Mouse (Mus musculus) embryonic facial prominence, embryonic 12.5 days (tissue): ENCODE data around the gene Cadm1. TPM values are rescaled to one million over a fixed set of nuclear protein-coding genes. Genes with fewer than 3 reads are reported as not detected.

Experiments
- ATAC-seq: fragments of 200-750 bp; cut with Nextera tagmentation; 2 replicates; pipeline ENCODE4 v1.8.0; 2017; ENCODE audit not compliant: insufficient number of reproducible peaks, insufficient read depth, low FRiP score, low TSS enrichment
- H3K27ac ChIP-seq: fragments of 300-500 bp; sonication (generic); 2 replicates; pipeline ENCODE4 v1.5.1; 2016; ENCODE audit warnings: mild to moderate bottlenecking
- H3K27me3 ChIP-seq: fragments of 300-500 bp; sonication (generic); 2 replicates; pipeline ENCODE4 v1.6.1; 2016; ENCODE audit warnings: mild to moderate bottlenecking, moderate library complexity
- H3K36me3 ChIP-seq: fragments of 300-500 bp; sonication (generic); 2 replicates; pipeline ENCODE4 v1.6.1; 2016; ENCODE audit warnings: mild to moderate bottlenecking
- H3K4me1 ChIP-seq: fragments of 300-500 bp; sonication (generic); 2 replicates; pipeline ENCODE4 v1.6.1; 2016
- H3K4me2 ChIP-seq: fragments of 300-500 bp; sonication (generic); replicated peaks from 2 replicates; pipeline ENCODE4 v1.6.1; 2016; ENCODE audit warnings: mild to moderate bottlenecking, moderate library complexity
- H3K4me3 ChIP-seq: fragments of 300-500 bp; sonication (generic); 2 replicates; pipeline ENCODE4 v1.5.1; 2016; ENCODE audit warnings: mild to moderate bottlenecking
- H3K9ac ChIP-seq: fragments of 300-500 bp; sonication (generic); 2 replicates; pipeline ENCODE4 v1.6.1; 2016; ENCODE audit warnings: mild to moderate bottlenecking, moderate library complexity
- H3K9me3 ChIP-seq: fragments of 300-500 bp; sonication (generic); 2 replicates; pipeline ENCODE4 v1.6.1; 2016; ENCODE audit warnings: mild to moderate bottlenecking, moderate library complexity
- WGBS: fragments of 180-500 bp; shearing (Covaris S2); methylation state at CpG from one replicate; pipeline ENCODE4 v1.1.7; 2016; 5-methylcytosine and 5-hydroxymethylcytosine counted together
- polyA plus RNA-seq: library from polyadenylated mRNA; unstranded; fragments of >200 nt; fragmentation: Nextera tagmentation; extraction: Ambion mirVana; gene quantifications from 2 replicates; pipeline ENCODE4 v1.2.1, GENCODE M21; 2016

Cadm1 gene
- polyA plus RNA-seq, result 73.9 and 77.4 TPM in 2 replicates

DNA sequence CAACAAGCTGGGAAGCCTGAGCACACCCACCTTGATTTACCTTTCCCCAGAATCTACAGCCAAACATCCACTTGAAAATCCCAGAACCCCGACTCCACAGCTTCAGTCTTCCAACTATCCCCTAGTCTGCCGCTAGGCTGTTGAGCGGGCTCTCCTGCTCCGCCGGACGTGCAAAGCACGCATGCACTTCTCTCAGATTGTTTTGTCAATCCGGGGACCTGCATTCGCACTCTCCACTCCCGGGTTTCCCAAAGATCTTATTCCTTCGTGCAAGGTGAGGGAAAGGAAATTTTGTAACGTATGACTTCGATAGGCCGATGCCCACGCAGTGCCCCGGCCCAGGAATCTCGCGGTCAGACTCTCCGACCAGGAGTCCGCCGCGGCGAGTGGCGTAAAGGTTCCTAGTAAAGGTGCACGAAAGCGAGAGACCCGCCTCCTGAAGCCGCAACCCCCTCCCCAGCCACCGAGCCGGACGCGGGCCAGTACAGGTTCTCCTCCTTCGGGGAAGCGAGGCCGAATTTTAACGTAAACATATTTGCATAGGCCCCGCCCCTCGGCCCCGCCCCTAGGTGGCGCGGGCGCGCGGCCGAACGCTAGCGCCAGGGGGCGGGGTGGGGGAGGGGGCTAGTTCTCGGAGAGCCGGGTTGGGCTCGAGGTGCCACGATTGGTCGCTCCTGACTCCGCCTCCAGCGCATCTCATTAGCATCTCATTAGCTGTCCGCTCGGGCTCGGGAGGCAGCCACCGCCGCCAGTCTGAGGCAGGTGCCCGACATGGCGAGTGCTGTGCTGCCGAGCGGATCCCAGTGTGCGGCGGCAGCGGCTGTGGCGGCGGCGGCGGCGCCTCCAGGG, at the start of gene Cadm1:
TSS of gene Cadm1 (plus strand) at position 572 of the 849 bp plus-strand sequence.
- peak; percentile 89 for ATAC-seq
- 1% methylated on average over 71 of the region's 72 CpGs for WGBS

DNA sequence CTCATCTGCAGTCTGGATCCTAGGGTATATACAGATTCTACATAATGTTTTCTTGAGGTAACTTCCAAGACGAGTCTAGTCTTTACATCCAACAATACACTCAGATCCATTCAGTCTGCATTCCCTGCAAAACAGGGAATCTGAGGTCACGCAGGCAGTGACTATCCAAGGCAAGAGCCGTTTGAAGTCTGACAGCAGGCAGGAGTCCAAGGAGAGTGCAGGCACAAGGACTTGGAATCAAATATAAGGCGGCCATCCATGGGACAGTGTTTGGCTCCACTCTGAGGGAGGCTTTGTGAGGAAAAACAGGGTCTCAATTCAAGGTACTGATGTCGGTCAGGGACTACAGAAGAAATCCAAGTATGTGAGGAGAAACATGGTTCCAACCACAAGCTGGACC, 45.5 kb upstream of the Cadm1 start:
- WGBS, result 83% methylated on average over 5 of the region's 5 CpGs
- no peaks in the 10 kb centered on the region for H3K27me3 ChIP-seq
- no peaks in the 10 kb centered on the region for H3K9me3 ChIP-seq
- no peak for ATAC-seq
- no peak overlapping the region for H3K4me2 ChIP-seq
- H3K4me1 ChIP-seq, result peaks cover 3% of the 10 kb centered on the region; the same call in 1 of the 2 replicates
- no peak overlapping the region for H3K27ac ChIP-seq
- H3K4me3 ChIP-seq, result no peak overlapping the region
- no peaks in the 10 kb centered on the region for H3K36me3 ChIP-seq
- H3K9ac ChIP-seq, result no peak overlapping the region

More for the DNA sequence above, at the start of gene Cadm1:
- Histone ChIP-seq H3K9ac (peak within 1 kb of the TSS; percentile 82), H3K4me2 (peak within 1 kb of the TSS; percentile 74), H3K9me3 (no peaks in the 10 kb centered on the region), H3K27me3 (no peaks in the 10 kb centered on the region), H3K27ac (peak within 1 kb of the TSS; percentile 88), H3K36me3 (no peaks in the 10 kb centered on the region), H3K4me3 (peak within 1 kb of the TSS; percentile 76), H3K4me1 (peaks cover 21% of the 10 kb centered on the region)

DNA sequence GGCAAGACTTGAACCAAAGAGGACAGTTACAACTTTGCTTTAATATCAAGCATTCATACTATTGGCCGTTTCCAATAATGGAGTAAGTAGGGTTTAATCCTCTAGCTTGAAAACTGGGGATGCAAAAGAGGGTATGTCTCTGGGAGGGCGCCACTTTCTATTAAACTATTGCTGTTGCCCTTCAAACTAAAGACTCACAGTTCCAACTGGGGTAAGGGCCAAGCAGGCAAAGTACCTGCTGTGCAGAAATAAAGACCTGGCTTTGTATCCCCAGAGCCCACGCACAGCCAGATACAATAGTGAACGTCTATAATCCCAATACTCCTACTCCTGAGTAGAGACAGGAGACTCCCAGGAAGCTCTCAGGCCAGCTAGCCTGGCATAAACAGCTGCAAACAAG, 44.8 kb upstream of the Cadm1 start:
- no peaks in the 10 kb centered on the region for H3K27me3 ChIP-seq
- 76% methylated on average over 4 of the region's 4 CpGs for WGBS
- no peak overlapping the region for H3K4me2 ChIP-seq

DNA sequence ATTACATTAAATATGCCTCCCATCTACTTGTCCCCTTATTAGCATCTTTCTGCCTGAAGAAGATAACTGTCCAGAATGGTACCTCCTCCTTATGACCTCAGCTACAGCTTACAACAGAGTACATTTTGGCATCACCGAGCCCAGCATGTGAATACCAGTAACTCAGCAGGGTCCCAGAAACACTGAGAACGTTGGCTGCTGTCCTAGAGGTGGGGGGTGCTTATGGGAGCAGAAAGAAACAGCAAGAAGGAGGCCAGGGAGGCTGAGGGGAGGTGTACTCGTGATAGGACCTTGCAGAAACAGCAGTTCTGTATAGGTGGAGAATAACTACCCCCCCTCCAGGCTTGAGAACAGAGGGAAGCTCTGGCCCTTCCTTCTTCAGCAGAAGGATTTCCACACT, 30.2 kb upstream of the Cadm1 start:
- Histone ChIP-seq H3K27ac (no peak overlapping the region), H3K4me2 (no peak overlapping the region), H3K9ac (no peak overlapping the region), H3K4me3 (no peak overlapping the region), H3K36me3 (no peaks in the 10 kb centered on the region), H3K9me3 (no peaks in the 10 kb centered on the region), H3K27me3 (no peaks in the 10 kb centered on the region), H3K4me1 (no peaks in the 10 kb centered on the region)
- WGBS, result 33% methylated on average over 3 of the region's 3 CpGs
- no peak for ATAC-seq

More for the DNA sequence above, 44.8 kb upstream of the Cadm1 start:
- Histone ChIP-seq H3K27ac (no peak overlapping the region), H3K9ac (no peak overlapping the region), H3K4me1 (peaks cover 3% of the 10 kb centered on the region; the same call in 1 of the 2 replicates), H3K4me3 (no peak overlapping the region), H3K9me3 (no peaks in the 10 kb centered on the region), H3K36me3 (no peaks in the 10 kb centered on the region)
- no peak for ATAC-seq

DNA sequence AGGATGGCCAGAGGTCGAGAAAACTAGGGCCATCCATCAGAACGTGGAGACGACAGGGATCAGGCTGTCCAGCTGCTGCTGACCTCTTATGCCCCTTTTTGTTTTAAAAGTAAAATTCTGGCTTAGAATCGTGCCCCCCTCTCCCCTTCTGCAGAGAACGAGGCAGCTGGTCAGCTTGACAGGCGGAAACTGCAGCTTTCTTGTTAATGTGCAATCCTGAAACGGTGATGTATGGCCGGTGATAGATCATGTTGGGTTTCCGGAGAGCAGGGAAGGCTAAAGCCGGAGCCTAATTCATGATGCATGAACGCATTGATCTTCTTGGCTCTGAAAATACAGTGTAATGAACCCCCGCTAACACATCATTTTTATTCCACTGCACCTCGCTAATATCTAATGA, 24.0 kb upstream of the Cadm1 start:
- WGBS, result 72% methylated on average over 13 of the region's 13 CpGs
- ATAC-seq, result no peak
- no peaks in the 10 kb centered on the region for H3K4me1 ChIP-seq
- no peaks in the 10 kb centered on the region for H3K36me3 ChIP-seq
- H3K27me3 ChIP-seq, result no peaks in the 10 kb centered on the region
- no peak overlapping the region for H3K27ac ChIP-seq
- no peak overlapping the region for H3K4me3 ChIP-seq
- H3K4me2 ChIP-seq, result no peak overlapping the region
- H3K9me3 ChIP-seq, result no peaks in the 10 kb centered on the region
- no peak overlapping the region for H3K9ac ChIP-seq

DNA sequence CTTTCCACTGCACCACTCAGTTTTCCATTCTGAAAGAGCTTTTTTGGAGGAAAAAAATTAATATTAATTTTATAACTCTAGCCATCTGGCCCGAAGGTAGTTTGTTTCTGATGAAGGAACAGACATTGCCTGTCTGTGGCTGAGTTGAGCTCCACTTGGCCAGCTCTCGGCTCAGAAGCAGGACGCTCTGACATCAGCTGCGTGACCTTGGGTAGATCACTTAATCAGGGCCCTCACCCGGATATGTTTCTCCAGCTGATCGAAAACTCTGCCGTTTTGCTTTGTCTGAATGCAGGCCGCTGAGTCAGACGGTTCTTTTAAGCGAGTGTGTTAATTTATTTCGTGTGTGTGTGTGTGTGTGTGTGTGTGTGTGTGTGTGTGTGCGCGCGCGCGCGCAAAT, 23.1 kb upstream of the Cadm1 start:
- Histone ChIP-seq H3K4me2 (no peak overlapping the region), H3K4me1 (no peaks in the 10 kb centered on the region), H3K4me3 (no peak overlapping the region), H3K27me3 (no peaks in the 10 kb centered on the region), H3K27ac (no peak overlapping the region), H3K9ac (no peak overlapping the region), H3K36me3 (no peaks in the 10 kb centered on the region), H3K9me3 (no peaks in the 10 kb centered on the region)
- no peak for ATAC-seq
- WGBS, result 89% methylated on average over 17 of the region's 17 CpGs

DNA sequence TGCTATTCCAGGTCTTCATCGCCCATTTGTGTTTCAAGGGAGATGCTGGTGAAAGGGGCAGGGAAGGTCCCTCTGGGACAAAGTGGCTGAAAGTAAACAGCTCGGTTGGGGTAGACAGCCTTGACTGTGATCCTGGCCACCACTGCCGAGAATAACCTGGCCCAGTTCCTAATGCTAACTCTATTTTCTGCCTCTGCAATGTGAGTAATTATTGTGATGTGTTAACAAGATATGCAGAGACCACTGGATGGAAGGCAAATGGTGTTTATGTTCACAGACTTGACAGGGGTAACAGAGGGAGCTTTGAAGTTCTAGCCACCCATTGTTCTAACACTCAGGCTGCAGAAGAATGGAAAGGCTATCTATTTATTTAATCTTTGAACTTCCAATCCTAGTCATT, 21.9 kb upstream of the Cadm1 start:
- Histone ChIP-seq H3K4me2 (no peak overlapping the region), H3K9me3 (no peaks in the 10 kb centered on the region), H3K36me3 (no peaks in the 10 kb centered on the region), H3K27me3 (no peaks in the 10 kb centered on the region), H3K27ac (no peak overlapping the region), H3K4me3 (no peak overlapping the region), H3K4me1 (no peaks in the 10 kb centered on the region), H3K9ac (no peak overlapping the region)
- WGBS, result 55% methylated on average over 3 of the region's 3 CpGs
- no peak for ATAC-seq

DNA sequence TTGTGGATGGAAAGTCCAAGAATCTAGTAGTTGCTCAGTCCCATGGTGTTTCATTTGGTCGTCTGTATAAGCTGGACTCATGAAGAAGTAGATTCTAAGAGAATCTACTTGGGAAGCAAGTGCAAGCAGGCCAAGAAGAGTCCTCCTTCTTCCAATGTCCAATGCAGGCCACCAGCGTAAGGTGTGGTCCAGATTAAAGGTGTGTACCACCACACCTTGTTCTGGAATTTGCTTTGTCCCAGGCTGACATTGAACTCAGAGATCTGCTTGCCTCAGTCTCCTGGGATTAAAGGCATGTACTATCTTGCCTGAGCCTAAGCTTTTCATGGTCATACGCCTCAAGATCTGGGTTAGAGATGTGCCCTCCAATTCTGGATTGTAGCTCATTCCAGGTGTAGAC, 17.5 kb upstream of the Cadm1 start:
- no peak overlapping the region for H3K9ac ChIP-seq
- H3K27ac ChIP-seq, result no peak overlapping the region
- no peaks in the 10 kb centered on the region for H3K9me3 ChIP-seq
- H3K27me3 ChIP-seq, result peaks cover 5% of the 10 kb centered on the region; the same call in 1 of the 2 replicates
- no peaks in the 10 kb centered on the region for H3K36me3 ChIP-seq
- H3K4me3 ChIP-seq, result no peak overlapping the region
- no peak overlapping the region for H3K4me2 ChIP-seq
- ATAC-seq, result no peak
- no peaks in the 10 kb centered on the region for H3K4me1 ChIP-seq
- WGBS, result 90% methylated on average over 3 of the region's 3 CpGs

DNA sequence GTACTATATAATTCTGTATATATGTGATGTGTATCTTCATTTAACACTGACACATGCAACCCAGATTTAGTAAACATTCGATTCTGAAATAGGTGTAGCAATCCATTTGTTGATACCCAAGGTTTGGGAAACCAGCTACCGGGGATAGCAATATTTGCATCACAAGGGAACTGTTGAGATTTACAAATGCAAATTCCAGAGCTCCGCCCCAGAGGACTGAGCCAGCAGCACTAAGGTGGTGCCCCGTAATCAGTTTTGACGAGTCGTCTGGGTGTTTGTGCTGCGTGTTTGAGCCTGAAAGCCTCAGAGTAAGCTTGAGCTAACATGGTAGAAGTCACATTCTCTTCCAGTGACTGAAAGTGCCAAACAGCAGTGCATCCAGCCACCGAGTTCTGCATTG, 15.7 kb upstream of the Cadm1 start:
- H3K27me3 ChIP-seq, result peaks cover 5% of the 10 kb centered on the region; the same call in 1 of the 2 replicates
- ATAC-seq, result no peak
- H3K4me1 ChIP-seq, result no peaks in the 10 kb centered on the region
- H3K9ac ChIP-seq, result no peak overlapping the region
- 22% methylated on average over 8 of the region's 8 CpGs for WGBS
- no peak overlapping the region for H3K27ac ChIP-seq
- no peak overlapping the region for H3K4me3 ChIP-seq
- no peaks in the 10 kb centered on the region for H3K36me3 ChIP-seq
- H3K9me3 ChIP-seq, result no peaks in the 10 kb centered on the region
- H3K4me2 ChIP-seq, result no peak overlapping the region

DNA sequence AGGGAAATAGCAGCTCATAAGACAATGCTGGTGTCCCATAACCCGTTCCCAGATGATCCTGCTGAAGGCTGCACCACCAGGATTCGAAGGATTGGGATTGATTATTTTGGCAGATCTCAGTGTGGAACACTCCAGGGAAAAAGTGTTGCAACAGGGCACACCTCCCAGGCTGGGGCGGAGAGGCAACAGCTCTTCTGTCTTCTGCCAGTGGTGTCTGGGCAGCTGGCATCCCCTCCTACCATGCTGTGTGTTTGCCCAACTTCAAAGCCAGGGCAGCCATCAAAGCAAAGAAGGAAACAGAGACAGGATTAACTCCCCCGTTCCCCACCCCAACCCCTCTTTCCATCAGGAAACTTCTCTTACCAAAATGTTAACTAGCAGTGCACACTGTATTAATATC, 13.7 kb upstream of the Cadm1 start:
- Histone ChIP-seq H3K27ac (no peak overlapping the region), H3K36me3 (no peaks in the 10 kb centered on the region), H3K27me3 (peaks cover 5% of the 10 kb centered on the region; the same call in 1 of the 2 replicates), H3K4me1 (no peaks in the 10 kb centered on the region), H3K4me2 (no peak overlapping the region), H3K9me3 (no peaks in the 10 kb centered on the region), H3K9ac (no peak overlapping the region), H3K4me3 (no peak overlapping the region)
- no peak for ATAC-seq
- whole genome bisulfite sequencing, result 56% methylated on average over 4 of the region's 4 CpGs

DNA sequence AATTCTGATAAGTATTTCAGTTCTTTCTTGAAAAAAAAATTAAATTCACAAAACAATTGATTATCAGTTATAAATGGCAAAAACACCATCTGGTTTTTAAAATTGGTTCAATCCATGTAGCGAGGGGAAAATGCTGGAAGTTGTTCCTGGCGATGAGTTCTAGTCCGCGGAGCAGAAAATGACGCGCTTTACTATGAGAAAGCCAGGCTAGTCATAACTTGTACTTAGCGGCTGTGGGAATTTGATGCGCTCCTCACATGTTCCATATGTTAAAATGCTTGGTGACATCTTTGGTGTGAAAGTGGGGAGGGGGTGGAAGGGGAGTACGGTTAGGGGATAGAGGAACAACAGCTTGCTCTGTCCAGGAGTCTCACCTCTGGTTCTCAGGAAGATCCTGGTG, 2.7 kb upstream of the Cadm1 start:
- Histone ChIP-seq H3K4me1 (peaks cover 6% of the 10 kb centered on the region), H3K27me3 (no peaks in the 10 kb centered on the region), H3K9ac (no peak overlapping the region), H3K36me3 (no peaks in the 10 kb centered on the region), H3K27ac (no peak overlapping the region), H3K9me3 (no peaks in the 10 kb centered on the region), H3K4me3 (no peak overlapping the region), H3K4me2 (no peak overlapping the region)
- ATAC-seq, result no peak
- WGBS, result 94% methylated on average over 9 of the region's 9 CpGs

DNA sequence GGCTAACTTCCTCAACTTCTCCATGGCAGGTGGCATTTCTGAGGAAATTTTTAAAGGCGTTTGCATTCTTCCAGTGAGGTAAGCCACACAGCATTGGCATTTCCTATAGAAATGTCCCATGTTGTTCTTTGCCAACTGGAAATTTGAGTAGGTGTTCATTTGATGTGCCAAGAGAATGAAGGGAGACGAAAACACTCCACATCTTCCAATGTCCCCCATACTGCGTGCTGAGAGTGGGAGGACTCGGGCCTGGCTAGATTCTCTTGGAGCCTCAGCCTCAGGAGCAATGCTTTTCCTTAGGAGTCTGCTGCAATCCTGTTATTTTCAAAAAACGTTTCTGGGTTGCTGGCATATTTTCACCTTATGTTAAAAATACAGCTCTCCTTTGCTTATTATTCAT, 2.2 kb upstream of the Cadm1 start:
- no peak for ATAC-seq
- Histone ChIP-seq H3K4me2 (no peak overlapping the region), H3K27me3 (no peaks in the 10 kb centered on the region), H3K9ac (no peak overlapping the region), H3K4me3 (no peak overlapping the region), H3K27ac (no peak overlapping the region), H3K9me3 (no peaks in the 10 kb centered on the region), H3K4me1 (peaks cover 10% of the 10 kb centered on the region), H3K36me3 (no peaks in the 10 kb centered on the region)
- WGBS, result 79% methylated on average over 5 of the region's 5 CpGs
